In genomic region chr9:51764041-51764875, GRCm38 (mm10) we compare ENCODE assay signal across 8 mouse cellular contexts. TPM values are rescaled to one million over a fixed set of nuclear protein-coding genes. Genes with fewer than 3 reads are reported as not detected.
A peak's percentile ranks its signal among the peaks of the same experiment; 100 is the strongest.
DNase-seq lines count a peak whose midpoint lies in the region; ATAC-seq and TF ChIP-seq lines count a peak whose summit lies in the region.

No protein-coding gene starts in this region.

- H3K27me3 ChIP-seq in forebrain, embryonic 14.5 days (replicated peaks; ENCODE audit: control insufficient read depth, insufficient read depth, low read length) = 0 out of 2 replicates have a peak, but pooled peaks cover 5% of the 10 kb centered on the region

- H3K9me3 ChIP-seq in forebrain, embryonic 14.5 days (replicated peaks; ENCODE audit: control insufficient read depth, low read length) = no peaks in the 10 kb centered on the region

- no peaks in the 10 kb centered on the region for H3K4me1 ChIP-seq in brown adipose tissue, adult 24 weeks (ENCODE audit: control insufficient read depth, insufficient read depth, insufficient read length, low read length)
- peaks cover 6% of the 10 kb centered on the region; the same call in 1 of the 2 replicates for H3K4me1 ChIP-seq in forebrain, embryonic 14.5 days (ENCODE audit: control insufficient read depth, insufficient read depth, low read length)

- peak overlapping the region; percentile 71 for H3K9ac ChIP-seq in forebrain, embryonic 14.5 days (ENCODE audit: low read length)

- WGBS in forebrain, embryonic 14.5 days = 4% methylated on average over 12 of the region's 12 CpGs

- peak overlapping the region; percentile 96 for H3K4me3 ChIP-seq in left cerebral cortex, adult 2 months
- H3K4me3 ChIP-seq in brown adipose tissue, adult 24 weeks (ENCODE audit: insufficient read depth, low read depth, low read length) = peak overlapping the region; percentile 74
- H3K4me3 ChIP-seq in forebrain, embryonic 14.5 days (ENCODE audit: low read depth, low read length) = peak overlapping the region; percentile 65

- H3K27ac ChIP-seq in left cerebral cortex, adult 2 months = peak overlapping the region; percentile 81
- H3K27ac ChIP-seq in brown adipose tissue, adult 24 weeks (replicated peaks; ENCODE audit: low read depth, low read length) = no peak overlapping the region
- peak overlapping the region; percentile 77 for H3K27ac ChIP-seq in forebrain, embryonic 14.5 days (ENCODE audit: low read depth, low read length)

- DNase-seq in left cerebral cortex, adult 2 months (ENCODE audit: extremely low spot score in 1 of 2, low spot score in 2 of 2) = no peak
- no peak for DNase-seq in left cerebral cortex, postnatal 36 days (ENCODE audit: low spot score in 2 of 2)
- DNase-seq in forebrain, embryonic 14.5 days (ENCODE audit: low spot score) = peak; percentile 72
- peak; percentile 22 for DNase-seq in kidney, postnatal 14 days
- peak; percentile 19 for DNase-seq in lung, postnatal 14 days
- DNase-seq in gastrocnemius, postnatal 25 days = no peak
- DNase-seq in urinary bladder, postnatal 36 days (ENCODE audit: low spot score in 2 of 2) = no peak

- no peaks in the 10 kb centered on the region for H3K36me3 ChIP-seq in forebrain, embryonic 14.5 days (ENCODE audit: control insufficient read depth, insufficient read depth, low read length)

- ATAC-seq in forebrain, embryonic 14.5 days = peak; percentile 56

- intact Hi-C loops in left cerebral cortex, adult 2 months (cut with DNase I) = loop anchor here (1.0 to 5.0 kb wide), 5 partner anchors 102 to 429 kb away; no protein-coding TSS in a partner anchor
- intact Hi-C loops in left cerebral cortex, postnatal 36 days (cut with DNase I) = loop anchor here (10.0 kb wide), 1 partner anchor 99 kb away; no protein-coding TSS in a partner anchor

- peak; percentile 49 for TF ChIP-seq CTCF in left cerebral cortex, adult 2 months (IDR thresholded peaks at IDR 0.05)

- peak overlapping the region; percentile 82 for H3K4me2 ChIP-seq in forebrain, embryonic 14.5 days (ENCODE audit: low read length)

RNA-seq across cellular contexts. Expression of gene Arhgap20, which starts 0.9 kb away (rescaled TPM):
- total RNA-seq in left cerebral cortex, adult 2 months (2021) = 10 to 100 TPM; 77.0 to 89.4 TPM
- total RNA-seq in left cerebral cortex, postnatal 36 days (2021) = 10 to 100 TPM; 83.9 to 87.7 TPM
- 2.2 and 2.3 TPM in 2 replicates for polyA plus RNA-seq in brown adipose tissue, adult 24 weeks (2012; ENCODE audit: insufficient read depth, insufficient read length, missing spikeins)
- polyA plus RNA-seq in forebrain, embryonic 14.5 days (2014; fragmentation: Nextera tagmentation; extraction: Ambion mirVana) = 6.6 and 12.2 TPM in 2 replicates
- 10 to 100 TPM; 13.1 to 36.3 TPM for total RNA-seq in gastrocnemius, postnatal 25 days (2021)

Comparison
In these comparisons a context has a peak if more than half of its experiments do, and no peak if none do; other contexts are left out.
1. DNase-seq: peak in forebrain, embryonic 14.5 days (single experiment), kidney, postnatal 14 days (single experiment) and lung, postnatal 14 days (single experiment); none in left cerebral cortex, adult 2 months (0 of 2), left cerebral cortex, postnatal 36 days (0 of 2), gastrocnemius, postnatal 25 days (single experiment) and urinary bladder, postnatal 36 days (0 of 2).
2. Peak in every context shown above with its lines, with median percentiles within 50 percentile points of each other: H3K4me3 ChIP-seq.